Mouse (Mus musculus) cerebellum, adult 2 months (tissue): ENCODE measurements at regions not wholly inside any gene's neighbourhood (a gene's known extent, or its start where the extent isn't known, plus 50 kb on each side); places are given as distances from the start of the nearest gene placed in this dataset.

Experiments used
- CTCF ChIP-seq: fragments of 200-500 bp; IDR thresholded peaks from 2 replicates; pipeline ENCODE4 v1.5.1; 2011; ENCODE audit warnings: low read depth, mild to moderate bottlenecking, control low read depth, low read length, moderate library complexity, borderline replicate concordance; ENCODE audit not compliant: insufficient read depth
- POLR2A ChIP-seq: fragments of 200-500 bp; IDR thresholded peaks from 2 replicates; pipeline ENCODE4 v1.6.1; 2011; ENCODE audit warnings: low read length, control low read depth, borderline replicate concordance; ENCODE audit not compliant: insufficient read depth

GRCm38 (mm10) chr3:80207022-80207421 lies 322.7 kb downstream of the Fam198b start:
- TF ChIP-seq POLR2A (no peak), CTCF (no peak)
